Mouse (Mus musculus) adipocyte (in vitro differentiated cells): ENCODE results near the gene Selenoo.

Source experiments
- DNase-seq: peaks from one replicate; pipeline ENCODE4 v3.0.0-alpha.2; 2016; ENCODE audit warnings: low spot score

Selenoo gene

DNA sequence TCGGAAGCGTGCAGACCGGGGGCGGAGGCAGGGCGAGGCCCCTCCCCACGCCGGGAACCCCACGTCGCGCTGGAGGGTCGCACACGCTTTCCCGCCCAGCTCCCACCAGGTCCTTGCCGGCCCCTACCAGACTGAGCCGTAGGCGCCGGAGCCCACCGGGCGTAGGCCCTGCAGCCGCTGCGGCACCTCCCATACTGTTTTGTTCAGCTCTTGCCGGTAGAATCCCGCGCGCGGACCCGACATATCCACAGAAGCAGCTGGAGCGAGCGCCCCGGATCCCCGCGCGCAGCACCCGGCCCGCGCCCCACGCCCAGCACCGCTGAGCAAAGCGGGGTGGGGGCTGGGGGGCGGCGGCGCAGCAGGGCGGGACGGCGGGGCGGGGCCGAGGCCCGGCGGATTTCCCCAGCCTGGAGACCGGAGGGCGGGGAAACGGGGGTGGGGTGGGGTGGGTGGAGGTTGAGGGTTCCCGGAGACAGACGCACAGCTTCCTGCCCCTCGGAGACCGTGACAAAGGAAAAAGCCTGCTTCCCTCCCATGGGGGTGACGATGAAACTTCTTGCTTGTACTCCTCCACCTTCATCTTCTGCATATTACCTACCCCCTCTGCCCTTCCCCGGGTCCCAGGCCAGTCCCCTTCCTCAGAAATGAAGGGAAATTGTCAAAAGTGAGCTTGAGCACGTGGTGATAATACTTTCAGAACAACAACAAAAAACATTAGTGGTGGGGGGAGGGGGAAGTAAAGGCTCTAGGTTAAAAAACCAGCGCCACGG lies 60.6 kb downstream of the Selenoo start, which contains the start of gene Mapk11:
Gene Mapk11, minus strand, starts transcription at position 358 of the 770 bp plus-strand sequence.
- no peak for DNase-seq
